Mouse (Mus musculus) MEL (cell line): ENCODE data around the gene Afm. TPM values are rescaled to one million over a fixed set of nuclear protein-coding genes. Genes with fewer than 3 reads are reported as not detected.

ENCODE experiments used
- DNase-seq: peaks from one replicate; pipeline ENCODE4 v3.0.0; 2011; ENCODE audit warnings: low read depth, low spot score
- H3K27ac ChIP-seq: 2 replicates; pipeline ENCODE4 v1.5.1; 2012; ENCODE audit warnings: low read depth, mild to moderate bottlenecking, control low read depth, low read length, moderate library complexity; ENCODE audit not compliant: control insufficient read depth
- H3K27me3 ChIP-seq, 2 experiments: fragments of 150-350 bp in 1 of 2; sonication (generic) in 1 of 2; 2 replicates each; pipeline ENCODE4 v1.6.1; 2012; ENCODE audit warnings: low read length in 2 of 2, mild to moderate bottlenecking in 2 of 2, improper control_type of control experiment in 1 of 2, moderate library complexity in 1 of 2; ENCODE audit not compliant: insufficient read depth in 2 of 2, control insufficient read depth in 1 of 2
- H3K36me3 ChIP-seq, 2 experiments: 2 replicates each; pipeline ENCODE4 v1.6.1; 2012 to 2014; ENCODE audit warnings: low read length in 2 of 2, improper control_type of control experiment in 1 of 2, inconsistent platforms in 1 of 2, mild to moderate bottlenecking in 1 of 2; ENCODE audit not compliant: insufficient read depth in 2 of 2, control insufficient read depth in 1 of 2
- H3K4me1 ChIP-seq, 2 experiments: fragments of 150-350 bp in 1 of 2; sonication (generic) in 1 of 2; 2 replicates each; pipeline ENCODE4 v1.6.1; 2012; ENCODE audit warnings: low read length in 2 of 2, improper control_type of control experiment in 1 of 2, mild to moderate bottlenecking in 1 of 2; ENCODE audit not compliant: insufficient read depth in 2 of 2, control insufficient read depth in 1 of 2
- H3K4me3 ChIP-seq, 2 experiments: fragments of 150-350 bp in 1 of 2; sonication (generic) in 1 of 2; 2 replicates each; pipeline ENCODE4 v1.5.1; 2012; ENCODE audit warnings: low read depth in 2 of 2, low read length in 2 of 2, mild to moderate bottlenecking in 2 of 2, moderate library complexity in 2 of 2, control low read depth in 1 of 2, improper control_type of control experiment in 1 of 2; ENCODE audit not compliant: control insufficient read depth in 1 of 2, insufficient read depth in 1 of 2
- H3K79me2 ChIP-seq: 2 replicates; pipeline ENCODE4 v1.6.1; 2012; ENCODE audit warnings: mild to moderate bottlenecking, low read length, moderate library complexity; ENCODE audit not compliant: control insufficient read depth, poor library complexity, insufficient read depth
- H3K9ac ChIP-seq: 2 replicates; pipeline ENCODE4 v1.6.1; 2012; ENCODE audit warnings: low read depth, mild to moderate bottlenecking, control low read depth, low read length, moderate library complexity; ENCODE audit not compliant: control insufficient read depth, poor library complexity, severe bottlenecking
- H3K9me3 ChIP-seq: fragments of 150-350 bp; sonication (generic); replicated peaks from 2 replicates; pipeline ENCODE4 v1.6.1; 2012; ENCODE audit warnings: mild to moderate bottlenecking, low read length, improper control_type of control experiment, moderate library complexity; ENCODE audit not compliant: insufficient read depth
- CHD2 ChIP-seq: IDR thresholded peaks from 2 replicates; pipeline ENCODE4 v1.6.1; 2011; ENCODE audit warnings: low read length, improper control_type of control experiment
- CTCF ChIP-seq, 3 experiments: IDR thresholded peaks in 2 of 3; conservative IDR thresholded peaks in 1 of 3; 2 replicates each; pipeline ENCODE4 v1.5.1; 2011 to 2012; ENCODE audit warnings: low read length in 3 of 3, low read depth in 2 of 3, mild to moderate bottlenecking in 2 of 3, improper control_type of control experiment in 1 of 3, inconsistent platforms in 1 of 3, mixed read lengths in 1 of 3, moderate library complexity in 1 of 3; ENCODE audit not compliant: control insufficient read depth in 1 of 3, insufficient read depth in 1 of 3, poor library complexity in 1 of 3, severe bottlenecking in 1 of 3
- E2F4 ChIP-seq: IDR thresholded peaks from 2 replicates; pipeline ENCODE4 v1.6.1; 2011; ENCODE audit warnings: low read depth, low read length, improper control_type of control experiment, borderline replicate concordance
- ELF1 ChIP-seq: IDR thresholded peaks from 2 replicates; pipeline ENCODE4 v1.6.1; 2014; ENCODE audit warnings: low read depth, mild to moderate bottlenecking, inconsistent platforms, low read length, improper control_type of control experiment, moderate library complexity
- GABPA ChIP-seq: IDR thresholded peaks from 2 replicates; pipeline ENCODE4 v1.6.1; 2012; ENCODE audit warnings: low read depth, mild to moderate bottlenecking, inconsistent platforms, low read length, improper control_type of control experiment, moderate library complexity
- GATA1 ChIP-seq: IDR thresholded peaks from 2 replicates; pipeline ENCODE4 v1.6.1; 2011; ENCODE audit warnings: low read depth, low read length, improper control_type of control experiment
- HCFC1 ChIP-seq: IDR thresholded peaks from 2 replicates; pipeline ENCODE4 v1.6.1; 2012; ENCODE audit warnings: low read depth, mild to moderate bottlenecking, inconsistent platforms, low read length, improper control_type of control experiment, moderate library complexity
- JUND ChIP-seq: IDR thresholded peaks from 2 replicates; pipeline ENCODE4 v1.6.1; 2011; ENCODE audit warnings: low read depth, mild to moderate bottlenecking, improper control_type of control experiment, low read length
- MAFK ChIP-seq: IDR thresholded peaks from 2 replicates; pipeline ENCODE4 v1.6.1; 2011; ENCODE audit warnings: low read depth, mild to moderate bottlenecking, low read length, improper control_type of control experiment, borderline replicate concordance
- MAZ ChIP-seq: IDR thresholded peaks from 2 replicates; pipeline ENCODE4 v1.6.1; 2012; ENCODE audit warnings: low read depth, mild to moderate bottlenecking, inconsistent platforms, low read length, improper control_type of control experiment
- MXI1 ChIP-seq: IDR thresholded peaks from 2 replicates; pipeline ENCODE4 v1.6.1; 2011; ENCODE audit warnings: mild to moderate bottlenecking, low read depth, low read length, improper control_type of control experiment
- MYB ChIP-seq: IDR thresholded peaks from 2 replicates; pipeline ENCODE4 v1.6.1; 2011; ENCODE audit warnings: mild to moderate bottlenecking, low read depth, low read length, improper control_type of control experiment
- NELFE ChIP-seq: IDR thresholded peaks from 2 replicates; pipeline ENCODE4 v1.6.1; 2011; ENCODE audit warnings: low read depth, low read length, improper control_type of control experiment
- NRF1 ChIP-seq: IDR thresholded peaks from 2 replicates; pipeline ENCODE4 v1.6.1; 2014; ENCODE audit warnings: low read depth, mild to moderate bottlenecking, inconsistent platforms, low read length, improper control_type of control experiment, moderate library complexity; ENCODE audit not compliant: poor library complexity, insufficient read depth, severe bottlenecking
- POLR2A ChIP-seq, 2 experiments: IDR thresholded peaks; 2 replicates each; pipeline ENCODE4 v1.6.1; 2011 to 2012; ENCODE audit warnings: low read length in 2 of 2, mild to moderate bottlenecking in 2 of 2, control low read depth in 1 of 2, improper control_type of control experiment in 1 of 2, low read depth in 1 of 2, moderate library complexity in 1 of 2; ENCODE audit not compliant: control insufficient read depth in 1 of 2, insufficient read depth in 1 of 2, poor library complexity in 1 of 2
- POLR2AphosphoS2 ChIP-seq: IDR thresholded peaks from 2 replicates; pipeline ENCODE4 v1.6.1; 2011; ENCODE audit warnings: low read length, improper control_type of control experiment
- POLR2AphosphoS5 ChIP-seq: IDR thresholded peaks from 2 replicates; pipeline ENCODE4 v1.6.1; 2012; ENCODE audit warnings: low read depth, borderline replicate concordance, mild to moderate bottlenecking, inconsistent platforms, low read length, moderate library complexity, mixed read lengths
- RAD21 ChIP-seq: IDR thresholded peaks from 2 replicates; pipeline ENCODE4 v1.6.1; 2011; ENCODE audit warnings: mild to moderate bottlenecking, low read depth, low read length, improper control_type of control experiment
- RCOR1 ChIP-seq: IDR thresholded peaks from 2 replicates; pipeline ENCODE4 v1.6.1; 2012; ENCODE audit warnings: low read depth, mild to moderate bottlenecking, inconsistent platforms, low read length, improper control_type of control experiment
- SIN3A ChIP-seq: IDR thresholded peaks from 2 replicates; pipeline ENCODE4 v1.6.1; 2012; ENCODE audit warnings: low read length, improper control_type of control experiment, inconsistent platforms
- SMC3 ChIP-seq: IDR thresholded peaks from 2 replicates; pipeline ENCODE4 v1.6.1; 2011; ENCODE audit warnings: low read depth, low read length, improper control_type of control experiment
- TAL1 ChIP-seq: IDR thresholded peaks from 2 replicates; pipeline ENCODE4 v1.6.1; 2012; ENCODE audit warnings: mild to moderate bottlenecking, inconsistent platforms, low read length, moderate library complexity, mixed read lengths
- TBP ChIP-seq: IDR thresholded peaks from 2 replicates; pipeline ENCODE4 v1.8.0; 2011; ENCODE audit warnings: low read depth, low read length, improper control_type of control experiment
- UBTF ChIP-seq: IDR thresholded peaks from 2 replicates; pipeline ENCODE4 v1.6.1; 2012; ENCODE audit warnings: low read depth, mild to moderate bottlenecking, inconsistent platforms, low read length, improper control_type of control experiment, moderate library complexity, borderline replicate concordance; ENCODE audit not compliant: insufficient read depth
- ZC3H11A ChIP-seq: IDR thresholded peaks from 2 replicates; pipeline ENCODE4 v1.6.1; 2012; ENCODE audit warnings: low read depth, mild to moderate bottlenecking, inconsistent platforms, low read length, improper control_type of control experiment
- ZMIZ1 ChIP-seq: IDR thresholded peaks from 2 replicates; pipeline ENCODE4 v1.6.1; 2012; ENCODE audit warnings: low read depth, mild to moderate bottlenecking, inconsistent platforms, low read length, improper control_type of control experiment, moderate library complexity
- ZNF384 ChIP-seq: IDR thresholded peaks from 2 replicates; pipeline ENCODE4 v1.6.1; 2012; ENCODE audit warnings: low read depth, mild to moderate bottlenecking, inconsistent platforms, low read length, improper control_type of control experiment
- polyA plus RNA-seq, 2 experiments: library from polyadenylated mRNA; stranded (reverse) in 1 of 2; unstranded in 1 of 2; fragments of >175 nt in 1 of 2; fragments of >200 nt in 1 of 2; gene quantifications; 2 replicates each; pipeline versions ENCODE4 v1.2.1 to v1.2.4; 2012; ENCODE audit warnings: low replicate concordance in 2 of 2, low read depth in 1 of 2; ENCODE audit not compliant: insufficient read length in 2 of 2, insufficient read depth in 1 of 2, missing spikeins in 1 of 2
- total RNA-seq: library from RNA; depleted of rRNA; stranded (reverse); fragments of 300-350 nt; gene quantifications from 2 replicates; pipeline ENCODE4 v1.2.3, GENCODE M21; 2012

The Afm gene
- total and polyA plus RNA-seq, 3 experiments: not detected

- Histone ChIP-seq H3K4me3 (peak overlapping the region; percentile 61 to 81), H3K79me2 (peaks cover 6% of the 10 kb centered on the region; the same call in 1 of the 2 replicates), H3K9ac (peak overlapping the region; percentile 64), H3K9me3 (no peaks in the 10 kb centered on the region), H3K27me3 (no peaks in the 10 kb centered on the region), H3K4me1 (peaks cover 0 to 26% of the 10 kb centered on the region in 2 experiments; a peak in 2 of 4 replicates), H3K27ac (peak overlapping the region; percentile 50), H3K36me3 (peaks cover 0 to 7% of the 10 kb centered on the region in 2 experiments; a peak in 2 of 4 replicates)
- peak; percentile 66 for DNase-seq
- TF ChIP-seq ELF1 (peak; percentile 61), GABPA (no peak), E2F4 (no peak), HCFC1 (0 out of 2 replicates have a peak, but pooled peaks have one; percentile 47), POLR2A (IDR thresholded peaks at IDR 0.05; ENCODE audit: control insufficient read depth in 1 of 2, insufficient read depth in 1 of 2, low read depth in 1 of 2, low read length in 2 of 2, poor library complexity in 1 of 2) (0 out of 4 replicates have a peak, but pooled peaks of 1 of the 2 experiments have one; percentile 38), SIN3A (peak; percentile 54; the same call in 1 of the 2 replicates)
These were observed 69.4 kb downstream of the Afm start for GRCm38 (mm10) chr5:90588104-90588503.

- peak; percentile 88 for DNase-seq
- Histone ChIP-seq H3K36me3 (peaks cover 0 to 9% of the 10 kb centered on the region in 2 experiments; a peak in 2 of 4 replicates), H3K4me3 (peak overlapping the region; percentile 77 to 81), H3K79me2 (peaks cover 6% of the 10 kb centered on the region; the same call in 1 of the 2 replicates), H3K4me1 (peaks cover 0 to 26% of the 10 kb centered on the region in 2 experiments; a peak in 2 of 4 replicates), H3K27ac (peak overlapping the region; percentile 53)
- TF ChIP-seq SMC3 (peak; percentile 39), ZC3H11A (0 out of 2 replicates have a peak, but pooled peaks have one; percentile 19), UBTF (no peak), RCOR1 (no peak), NELFE (no peak), NRF1 (no peak), CTCF (IDR thresholded peaks at IDR 0.05 in 2 of 3, conservative IDR thresholded peaks at IDR 0.05 in 1 of 3; ENCODE audit: control insufficient read depth in 1 of 3, insufficient read depth in 1 of 3, low read depth in 2 of 3, low read length in 3 of 3, poor library complexity in 1 of 3, severe bottlenecking in 1 of 3) (peak; percentile 49 to 73 (median 64)), POLR2AphosphoS2 (no peak), MXI1 (no peak), MAZ (no peak), RAD21 (peak; percentile 47), TBP (no peak), GATA1 (no peak), JUND (no peak), ZMIZ1 (no peak), CHD2 (no peak), TAL1 (no peak), MAFK (no peak), HCFC1 (no peak), ELF1 (no peak), MYB (no peak), GABPA (no peak), POLR2AphosphoS5 (no peak), E2F4 (no peak), ZNF384 (no peak)
- TF ChIP-seq, all 39 proteins: peak for 4
- no peaks in the 10 kb centered on the region for H3K9me3 ChIP-seq
- H3K27me3 ChIP-seq: no peaks in the 10 kb centered on the region
- H3K9ac ChIP-seq: peak overlapping the region; percentile 64
These were observed 70.2 kb downstream of the Afm start for GRCm38 (mm10) chr5:90588708-90589595.
